8 mouse cellular contexts compared by ENCODE assay signal in genomic region chr8:128267261-128267660, GRCm38 (mm10).
DNase-seq lines count a peak whose midpoint lies in the region; ATAC-seq and TF ChIP-seq lines count a peak whose summit lies in the region.

No protein-coding gene starts in this region.

- H3K4me2 ChIP-seq in heart, postnatal 0 days (ENCODE audit: low read depth, low read length), result no peak overlapping the region
- H3K4me2 ChIP-seq in limb, embryonic 14.5 days (replicated peaks; ENCODE audit: low read depth, low read length, severe bottlenecking), result no peak overlapping the region

- peak; percentile 23 for DNase-seq in gastrocnemius, postnatal 14 days
- no peak for DNase-seq in gastrocnemius, postnatal 4 days (ENCODE audit: low spot score in 2 of 2)
- DNase-seq in brain, embryonic 14.5 days (ENCODE audit: low read depth), result peak; percentile 34
- peak; percentile 52 for DNase-seq in heart, postnatal 0 days (ENCODE audit: low spot score)
- DNase-seq in limb, embryonic 14.5 days (ENCODE audit: low spot score), result peak; percentile 32
- no peak for DNase-seq in cerebellum, adult 18-20 months
- no peak for DNase-seq in adipocyte (ENCODE audit: low spot score)
- DNase-seq in right cerebral cortex, postnatal 25 days, result no peak

- H3K9me3 ChIP-seq in heart, postnatal 0 days (replicated peaks; ENCODE audit: control insufficient read depth, low read length), result no peaks in the 10 kb centered on the region
- H3K9me3 ChIP-seq in limb, embryonic 14.5 days (ENCODE audit: control insufficient read depth, low read length), result no peaks in the 10 kb centered on the region

- TF ChIP-seq POLR2A in brain, embryonic 14.5 days (IDR thresholded peaks at IDR 0.05; ENCODE audit: borderline replicate concordance, extremely low read depth, insufficient read depth, insufficient read length, poor library complexity, severe bottlenecking), result no peak
- TF ChIP-seq POLR2A in limb, embryonic 14.5 days (IDR thresholded peaks at IDR 0.05; ENCODE audit: borderline replicate concordance, extremely low read depth, insufficient read depth, insufficient read length), result no peak

- no peak overlapping the region for H3K9ac ChIP-seq in heart, postnatal 0 days (replicated peaks; ENCODE audit: low read depth, low read length)
- H3K9ac ChIP-seq in limb, embryonic 14.5 days (ENCODE audit: low read depth, low read length, severe bottlenecking), result no peak overlapping the region

- intact Hi-C loops in gastrocnemius, postnatal 14 days (cut with DNase I; ENCODE audit: low total_unique reads), result no loop called here

- ATAC-seq in heart, postnatal 0 days (ENCODE audit: insufficient read depth, low read depth), result peak; percentile 63; the same call in 1 of the 2 replicates
- ATAC-seq in limb, embryonic 14.5 days (ENCODE audit: low FRiP score, low read depth), result no peak

- 64% methylated on average over 4 of the region's 4 CpGs for WGBS in heart, postnatal 0 days
- WGBS in limb, embryonic 14.5 days, result 27% methylated on average over 4 of the region's 4 CpGs

- no peak overlapping the region for H3K4me3 ChIP-seq in heart, postnatal 0 days (ENCODE audit: low read depth, low read length)
- no peak overlapping the region for H3K4me3 ChIP-seq in limb, embryonic 14.5 days (replicated peaks; ENCODE audit: low read length)

- H3K27me3 ChIP-seq in heart, postnatal 0 days (ENCODE audit: control insufficient read depth, insufficient read depth, low read length), result no peaks in the 10 kb centered on the region
- no peaks in the 10 kb centered on the region for H3K27me3 ChIP-seq in limb, embryonic 14.5 days (ENCODE audit: control insufficient read depth, insufficient read depth, low read length)

- no peaks in the 10 kb centered on the region for H3K36me3 ChIP-seq in heart, postnatal 0 days (replicated peaks; ENCODE audit: control insufficient read depth, insufficient read depth, low read length)
- H3K36me3 ChIP-seq in limb, embryonic 14.5 days (ENCODE audit: control insufficient read depth, insufficient read depth, low read length), result no peaks in the 10 kb centered on the region

- H3K4me1 ChIP-seq in heart, postnatal 0 days (ENCODE audit: control insufficient read depth, insufficient read depth), result peaks cover 15% of the 10 kb centered on the region
- peaks cover 12% of the 10 kb centered on the region for H3K4me1 ChIP-seq in limb, embryonic 14.5 days (ENCODE audit: control insufficient read depth, insufficient read depth, low read length)

- TF ChIP-seq CTCF in brain, embryonic 14.5 days (IDR thresholded peaks at IDR 0.05; ENCODE audit: borderline replicate concordance, extremely low read depth, insufficient read depth, insufficient read length), result no peak
- no peak for TF ChIP-seq CTCF in heart, postnatal 0 days (IDR thresholded peaks at IDR 0.05; ENCODE audit: low read depth)

- 0 out of 2 replicates have a peak, but pooled peaks have one; percentile 41 for TF ChIP-seq EP300 in heart, postnatal 0 days (IDR thresholded peaks at IDR 0.05; ENCODE audit: low read depth)

- peak overlapping the region; percentile 78 for H3K27ac ChIP-seq in heart, postnatal 0 days (ENCODE audit: low read depth)
- no peak overlapping the region for H3K27ac ChIP-seq in limb, embryonic 14.5 days (replicated peaks; ENCODE audit: low read depth, low read length)

Comparison
In these comparisons a context has a peak if more than half of its experiments do, and no peak if none do; other contexts are left out.
1. DNase-seq: peak in gastrocnemius, postnatal 14 days (single experiment), brain, embryonic 14.5 days (single experiment), heart, postnatal 0 days (single experiment) and limb, embryonic 14.5 days (single experiment); none in gastrocnemius, postnatal 4 days (0 of 2), cerebellum, adult 18-20 months (0 of 2), adipocyte (single experiment) and right cerebral cortex, postnatal 25 days (single experiment).